Mouse (Mus musculus): Measurements from ENCODE around the gene Tmem143.

- TF ChIP-seq CTCF (IDR thresholded peaks at IDR 0.05; ENCODE audit: insufficient read depth, low read depth, low read length) (no peak), POLR2A (IDR thresholded peaks at IDR 0.05; ENCODE audit: insufficient read depth, low read depth, low read length) (no peak)
Observed at GRCm38 (mm10) chr7:45949061-45949460, 52.3 kb downstream of the Tmem143 start.

Data from olfactory bulb, adult 2 months (tissue).